Mouse (Mus musculus) adrenal gland, adult 8-10 months (tissue): ENCODE results near the gene Htr2a. TPM values are rescaled to one million over a fixed set of nuclear protein-coding genes. Genes with fewer than 3 reads are reported as not detected.

Experiments
- DNase-seq: peaks from one replicate; pipeline ENCODE4 v3.0.0; 2022
- total RNA-seq, 4 experiments: library from RNA; stranded (reverse); gene quantifications; 2 replicates each; pipeline ENCODE4 v1.2.4; 2022

The Htr2a gene
- total RNA-seq, 4 experiments from 2014 or later, result 0.06 to 0.22 (median 0.11) TPM

GRCm38 (mm10) chr14:74699241-74699640, 58.6 kb downstream of the Htr2a start:
- DNase-seq, result no peak

DNA sequence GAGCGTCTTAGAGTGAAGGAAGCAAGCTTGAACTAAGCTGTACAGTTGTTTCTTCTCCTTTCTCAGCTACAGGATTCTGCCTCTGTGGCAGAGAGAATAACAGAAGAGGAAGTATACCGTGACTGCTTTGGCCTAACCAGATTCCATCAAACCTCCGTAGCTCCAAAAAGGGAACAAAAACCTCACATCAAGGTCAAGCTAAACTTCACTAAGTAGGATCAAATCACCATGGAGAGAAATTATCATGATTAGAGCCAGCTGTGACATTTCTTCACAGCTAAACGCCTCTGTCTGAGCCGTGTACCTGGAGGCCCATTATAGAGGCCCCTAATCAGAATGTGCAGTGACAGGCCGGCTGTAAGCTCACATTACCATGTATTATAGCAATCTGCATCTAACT, 63.3 kb downstream of the Htr2a start:
- no peak for DNase-seq

- no peak for DNase-seq
Measured at GRCm38 (mm10) chr14:74709054-74709453, 68.4 kb downstream of the Htr2a start.

GRCm38 (mm10) chr14:74723541-74723940, 82.9 kb downstream of the Htr2a start:
- DNase-seq, result no peak

- DNase-seq, result no peak
Measured at GRCm38 (mm10) chr14:74731221-74732078, 90.8 kb downstream of the Htr2a start.

DNA sequence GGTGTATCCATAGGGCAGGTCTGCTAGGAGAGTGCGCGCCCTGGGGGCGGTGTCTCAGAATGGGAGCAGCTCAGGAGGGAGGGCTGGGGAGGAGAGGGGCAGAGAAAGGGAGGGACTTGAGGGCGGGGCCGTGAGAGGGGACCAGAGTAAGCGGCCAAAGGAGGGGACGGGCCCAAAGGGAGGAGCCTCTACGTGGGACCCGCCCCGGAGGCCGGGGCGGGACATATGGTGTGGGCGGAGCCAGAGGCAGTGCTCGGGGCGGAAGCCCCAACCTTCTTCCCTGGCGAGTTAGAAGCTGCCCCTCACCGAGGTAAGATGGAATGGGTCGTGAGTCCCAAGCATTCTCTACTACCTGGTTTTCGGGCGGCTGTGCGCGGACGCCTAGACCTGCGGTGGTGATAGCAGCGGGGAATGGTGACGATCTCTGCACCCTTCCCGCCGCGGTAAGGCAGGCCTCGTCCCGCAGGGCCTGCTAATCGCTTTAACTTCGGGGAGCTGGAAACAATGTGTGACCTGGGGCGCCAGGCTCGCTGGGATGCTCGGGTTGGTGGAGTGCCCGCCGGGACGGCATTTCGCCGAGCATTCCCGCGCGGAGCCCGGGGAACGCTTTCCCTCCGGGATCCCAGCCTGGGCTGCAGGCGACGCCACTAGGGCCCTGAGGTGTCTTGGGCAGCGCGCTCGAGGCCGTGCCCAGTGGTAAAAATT, 91.6 kb downstream of the Htr2a start, which contains the start of gene Esd:
Gene Esd (plus strand): TSS at position 219 of the 705 bp plus-strand sequence.
- peak; percentile 94 for DNase-seq

DNA sequence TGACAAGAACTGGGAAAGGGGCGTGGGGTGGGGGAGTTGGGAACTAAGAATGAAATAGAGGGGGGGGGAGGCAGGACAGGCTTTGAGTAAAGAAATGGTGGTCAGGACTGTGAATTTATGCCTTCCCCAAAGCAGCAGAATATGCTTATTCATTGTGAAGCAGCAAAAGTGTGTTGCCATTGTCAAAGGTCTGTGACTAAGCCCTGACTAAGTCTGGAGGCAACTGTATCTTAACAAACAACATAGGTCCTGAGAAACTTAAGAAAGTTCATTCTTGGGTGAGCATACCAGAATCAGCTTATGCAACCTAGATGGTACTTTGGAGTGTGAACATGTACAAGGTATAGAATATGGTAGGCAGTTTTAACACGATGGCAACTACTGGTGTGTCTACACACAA, 92.8 kb downstream of the Htr2a start:
- no peak for DNase-seq

DNA sequence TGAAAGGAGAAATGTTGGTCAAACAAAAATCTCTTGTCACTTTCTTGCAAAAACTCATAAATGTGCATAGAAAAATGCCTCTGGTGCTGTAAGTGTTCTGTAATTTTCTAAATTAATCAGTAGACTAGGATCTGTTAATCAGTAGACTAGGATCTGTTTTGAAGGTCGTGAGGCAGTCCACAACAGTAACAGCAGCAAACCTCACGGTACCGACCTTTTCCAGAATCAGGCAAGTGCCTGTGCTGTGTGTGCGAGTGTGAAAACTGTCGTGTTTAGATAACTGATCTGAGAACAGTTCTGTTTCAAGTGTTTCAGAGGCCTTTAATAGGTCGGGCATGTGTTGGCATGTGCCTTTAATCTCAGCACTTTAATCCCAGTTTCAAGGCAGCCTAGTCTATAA, 94.8 kb downstream of the Htr2a start:
- no peak for DNase-seq

- no peak for DNase-seq
Measured at GRCm38 (mm10) chr14:74736850-74737249, 96.2 kb downstream of the Htr2a start.

Other genes with a start within 250 kb of the Htr2a start
- 100 to 1,000 TPM; 221 to 384 (median 269) TPM for gene Esd, start 91.5 kb downstream of the Htr2a start, total RNA-seq